Mouse (Mus musculus): ENCODE results near the gene Sapcd1. TPM values are rescaled to one million over a fixed set of nuclear protein-coding genes. Genes with fewer than 3 reads are reported as not detected.

Sapcd1 gene
- polyA plus RNA-seq (2016; fragmentation: Nextera tagmentation; extraction: Ambion mirVana) = 7.4 and 7.7 TPM in 2 replicates

DNA sequence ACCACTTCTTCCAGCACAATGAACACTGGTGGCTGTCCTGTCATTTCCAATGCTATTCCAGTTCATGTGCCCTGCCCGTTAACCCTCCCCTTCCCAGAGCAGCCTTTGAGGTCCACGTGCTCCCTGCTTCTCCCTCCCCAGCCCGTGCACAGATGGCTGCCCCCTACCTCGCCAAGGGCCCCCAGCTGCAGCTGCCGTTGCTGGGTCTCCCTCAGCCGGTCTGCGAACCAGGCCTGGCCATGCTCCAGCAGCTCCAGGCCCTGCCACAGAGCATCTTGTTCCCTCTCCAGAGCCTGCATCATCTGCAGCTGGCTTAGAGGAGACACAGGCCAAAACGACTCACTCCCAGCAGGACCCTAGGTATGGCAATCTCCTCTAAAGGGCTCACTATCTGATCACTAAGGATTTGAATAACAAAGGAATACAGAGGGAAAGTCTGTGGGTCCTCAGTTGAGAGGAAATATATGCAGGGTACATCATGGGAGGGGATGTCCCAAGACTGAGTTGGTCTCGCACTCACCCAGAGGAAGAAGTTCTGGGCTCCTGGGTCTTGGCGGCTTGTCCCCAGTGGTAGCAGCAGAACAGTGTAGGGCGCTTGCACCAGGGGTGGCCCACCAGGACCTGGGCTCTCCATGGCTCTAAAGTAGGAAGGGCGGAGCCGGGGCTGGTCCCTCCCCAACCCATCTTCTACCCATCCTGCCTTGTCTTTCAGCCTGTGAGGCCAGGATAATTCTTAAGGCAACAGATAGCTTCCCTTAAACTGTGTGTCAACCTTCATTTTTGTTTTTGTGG, at the start of gene Sapcd1:
Gene Sapcd1 (minus strand): TSS at position 740 of the 792 bp plus-strand sequence.
- Histone ChIP-seq H3K36me3 (replicated peaks) (no peaks in the 10 kb centered on the region), H3K4me3 (replicated peaks) (peak within 1 kb of the TSS; percentile 6; the same call in 1 of the 2 replicates), H3K4me2 (peak within 1 kb of the TSS; percentile 38), H3K27me3 (no peaks in the 10 kb centered on the region), H3K9me3 (no peaks in the 10 kb centered on the region), H3K4me1 (peaks cover 35% of the 10 kb centered on the region), H3K27ac (peak within 1 kb of the TSS; percentile 84), H3K9ac (peak within 1 kb of the TSS; percentile 30; the same call in 1 of the 2 replicates)
- ATAC-seq (ENCODE audit: low FRiP score) = peak; percentile 83
- WGBS = 29% methylated on average over 13 of the region's 13 CpGs

- H3K27me3 ChIP-seq = peaks cover 33% of the 10 kb centered on the region; the same call in 1 of the 2 replicates
- H3K4me3 ChIP-seq (replicated peaks) = no peak overlapping the region
- 41% methylated on average over 2 of the region's 2 CpGs for WGBS
- peak overlapping the region; percentile 39 for H3K4me2 ChIP-seq
- no peaks in the 10 kb centered on the region for H3K36me3 ChIP-seq (replicated peaks)
- peaks cover 21% of the 10 kb centered on the region for H3K4me1 ChIP-seq
- H3K9me3 ChIP-seq = no peaks in the 10 kb centered on the region
- ATAC-seq (ENCODE audit: low FRiP score) = no peak
- no peak overlapping the region for H3K27ac ChIP-seq
- peak overlapping the region; percentile 22; the same call in 1 of the 2 replicates for H3K9ac ChIP-seq
These were observed 49.5 kb upstream of the Sapcd1 start for GRCm38 (mm10) chr17:35077285-35077684.

DNA sequence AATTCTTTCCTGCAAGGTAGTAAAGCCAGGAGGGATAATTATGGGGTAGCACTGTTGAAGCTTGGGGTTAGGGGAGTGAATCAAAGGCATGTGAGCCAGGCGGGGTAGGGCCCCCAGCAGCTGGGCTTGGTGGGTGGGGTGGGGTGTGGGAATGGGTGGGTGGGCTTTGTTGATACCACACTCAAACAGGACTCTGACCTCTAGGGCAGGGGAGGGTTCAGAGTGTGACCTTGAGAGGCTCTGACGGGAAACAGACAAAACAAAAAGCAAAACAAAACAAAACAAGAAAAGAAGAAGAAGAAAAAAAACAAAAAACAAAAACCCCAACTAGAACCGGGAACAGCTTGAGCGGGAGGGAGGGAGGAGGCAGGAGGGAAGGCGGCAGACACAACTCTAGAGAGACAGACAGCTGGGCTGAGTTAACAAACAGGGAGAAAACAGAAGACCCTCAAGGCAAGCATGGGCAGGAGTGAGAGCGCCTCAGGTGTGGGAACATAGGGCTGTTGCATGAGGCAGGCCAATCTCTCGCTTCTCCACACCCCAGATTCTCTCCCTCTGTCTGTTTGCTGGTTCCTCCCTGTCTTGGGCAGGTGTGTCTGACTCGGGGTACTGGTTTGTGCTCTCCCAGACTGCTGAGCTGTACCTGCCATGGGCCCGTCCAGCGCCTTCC, 48.8 kb upstream of the Sapcd1 start, which contains the start of gene Ly6g6e:
Gene Ly6g6e (plus strand): TSS at position 396 of the 670 bp plus-strand sequence.
- H3K27me3 ChIP-seq = peaks cover 33% of the 10 kb centered on the region; the same call in 1 of the 2 replicates
- peaks cover 21% of the 10 kb centered on the region for H3K4me1 ChIP-seq
- H3K36me3 ChIP-seq (replicated peaks) = no peaks in the 10 kb centered on the region
- peak within 1 kb of the TSS; percentile 14; the same call in 1 of the 2 replicates for H3K4me3 ChIP-seq (replicated peaks)
- peak within 1 kb of the TSS; percentile 39 for H3K4me2 ChIP-seq
- H3K9me3 ChIP-seq = no peaks in the 10 kb centered on the region
- H3K9ac ChIP-seq = peak within 1 kb of the TSS; percentile 22; the same call in 1 of the 2 replicates
- 23% methylated on average over 10 of the region's 10 CpGs for WGBS
- ATAC-seq (ENCODE audit: low FRiP score) = no peak
- no peak within 1 kb of the TSS for H3K27ac ChIP-seq

DNA sequence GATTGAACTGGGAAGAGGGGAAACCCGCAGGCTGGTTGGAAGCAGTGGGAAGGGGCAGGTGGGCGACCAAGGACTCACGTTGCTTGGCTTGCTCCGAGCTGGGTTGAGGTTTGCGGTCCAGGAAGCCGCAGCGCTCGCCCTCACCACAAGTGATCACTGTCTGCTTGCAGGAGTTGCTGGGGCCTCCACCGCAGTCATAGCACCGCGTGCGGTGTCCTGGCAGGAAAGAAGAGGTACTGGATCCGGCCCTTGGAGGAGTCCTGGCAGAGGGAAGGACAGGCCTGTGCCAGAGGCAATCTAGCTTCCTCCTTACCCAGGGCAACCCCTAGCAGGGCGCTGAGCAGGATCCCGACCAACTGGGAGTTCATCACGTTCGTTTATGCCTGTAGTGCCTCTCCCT, 46.3 kb upstream of the Sapcd1 start:
- Histone ChIP-seq H3K27me3 (peaks cover 36% of the 10 kb centered on the region), H3K27ac (no peak overlapping the region), H3K4me1 (peaks cover 21% of the 10 kb centered on the region), H3K4me2 (no peak overlapping the region), H3K4me3 (replicated peaks) (no peak overlapping the region), H3K9ac (no peak overlapping the region), H3K36me3 (replicated peaks) (no peaks in the 10 kb centered on the region), H3K9me3 (no peaks in the 10 kb centered on the region)
- no peak for ATAC-seq (ENCODE audit: low FRiP score)
- WGBS = 65% methylated on average over 17 of the region's 17 CpGs

DNA sequence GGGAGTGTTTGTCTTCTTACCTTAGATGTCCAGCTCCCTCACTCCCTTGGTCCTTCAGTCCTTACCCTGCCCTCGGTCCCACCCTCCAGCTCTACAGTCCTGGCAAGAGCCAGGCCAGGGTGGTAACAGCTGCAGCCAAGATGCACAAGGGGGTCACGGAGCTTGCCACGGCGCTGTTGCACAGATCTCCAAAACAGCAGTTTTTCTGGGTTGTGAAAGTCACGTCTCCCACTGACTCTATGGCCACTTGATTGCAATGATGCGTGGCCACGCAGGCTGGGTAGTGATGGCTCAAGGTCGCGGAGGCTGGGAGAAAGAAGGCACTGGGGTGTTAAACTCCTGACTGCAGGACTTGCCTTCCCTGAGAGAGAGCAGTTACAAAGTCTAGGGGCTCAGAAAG, 43.6 kb upstream of the Sapcd1 start:
- 88% methylated on average over 9 of the region's 9 CpGs for WGBS
- no peaks in the 10 kb centered on the region for H3K9me3 ChIP-seq
- no peaks in the 10 kb centered on the region for H3K36me3 ChIP-seq (replicated peaks)
- no peak for ATAC-seq (ENCODE audit: low FRiP score)
- H3K27ac ChIP-seq = no peak overlapping the region
- no peak overlapping the region for H3K9ac ChIP-seq
- peaks cover 4% of the 10 kb centered on the region for H3K4me1 ChIP-seq
- peaks cover 29% of the 10 kb centered on the region for H3K27me3 ChIP-seq
- no peak overlapping the region for H3K4me3 ChIP-seq (replicated peaks)
- H3K4me2 ChIP-seq = no peak overlapping the region

DNA sequence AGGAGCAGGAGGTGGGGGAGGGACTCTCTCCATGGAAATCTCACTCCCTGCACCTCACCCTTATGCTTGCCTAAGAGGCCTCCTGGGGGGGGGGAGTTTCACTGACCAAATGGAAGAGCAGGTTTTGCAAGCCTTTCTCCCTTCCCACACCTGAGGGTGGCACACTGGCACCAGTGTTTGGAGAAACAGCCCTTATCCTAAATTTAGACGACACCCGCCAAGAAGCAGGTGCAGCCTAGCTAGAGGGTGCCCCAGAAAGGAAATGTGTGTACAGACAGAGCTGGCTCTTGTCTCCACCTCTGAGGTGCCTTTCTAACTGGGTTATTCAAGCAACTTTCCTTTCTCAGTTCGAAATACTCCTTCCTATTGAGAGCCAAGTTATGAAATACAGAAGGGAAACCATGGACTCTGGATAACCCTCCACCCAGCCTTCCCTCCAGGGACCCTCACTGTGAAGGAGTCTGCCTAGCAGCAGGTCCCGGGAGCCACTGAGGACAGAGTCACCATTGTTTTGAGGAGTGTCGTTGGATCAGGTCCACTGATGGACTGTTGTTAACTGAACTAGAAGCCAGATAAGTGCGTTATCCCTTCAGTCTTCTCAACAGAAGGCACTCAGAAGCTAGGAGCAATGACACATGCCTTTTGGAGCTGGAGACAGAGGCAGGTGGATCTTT, 42.9 kb upstream of the Sapcd1 start:
- H3K4me1 ChIP-seq = peaks cover 2% of the 10 kb centered on the region; the same call in 1 of the 2 replicates
- H3K4me3 ChIP-seq (replicated peaks) = no peak overlapping the region
- ATAC-seq (ENCODE audit: low FRiP score) = no peak
- 61% methylated on average over 6 of the region's 6 CpGs for WGBS
- H3K9me3 ChIP-seq = no peaks in the 10 kb centered on the region
- H3K4me2 ChIP-seq = no peak overlapping the region
- H3K27me3 ChIP-seq = peaks cover 37% of the 10 kb centered on the region
- no peaks in the 10 kb centered on the region for H3K36me3 ChIP-seq (replicated peaks)
- H3K9ac ChIP-seq = no peak overlapping the region
- no peak overlapping the region for H3K27ac ChIP-seq

GRCm38 (mm10) chr17:35068213-35068914, 40.5 kb upstream of the Sapcd1 start:
- Histone ChIP-seq H3K27me3 (peaks cover 53% of the 10 kb centered on the region), H3K27ac (no peak overlapping the region), H3K4me1 (peaks cover 21% of the 10 kb centered on the region), H3K9me3 (no peaks in the 10 kb centered on the region), H3K4me3 (replicated peaks) (no peak overlapping the region), H3K4me2 (no peak overlapping the region), H3K9ac (no peak overlapping the region), H3K36me3 (replicated peaks) (0 out of 2 replicates have a peak, but pooled peaks cover 4% of the 10 kb centered on the region)
- no peak for ATAC-seq (ENCODE audit: low FRiP score)
- 90% methylated on average over 17 of the region's 17 CpGs for WGBS

- no peak for ATAC-seq (ENCODE audit: low FRiP score)
- Histone ChIP-seq H3K4me1 (peaks cover 21% of the 10 kb centered on the region), H3K9me3 (no peaks in the 10 kb centered on the region), H3K27ac (no peak within 1 kb of the TSS), H3K36me3 (replicated peaks) (peaks cover 22% of the 10 kb centered on the region), H3K4me2 (peak within 1 kb of the TSS; percentile 55), H3K27me3 (peaks cover 58% of the 10 kb centered on the region), H3K9ac (peak within 1 kb of the TSS; percentile 48; the same call in 1 of the 2 replicates), H3K4me3 (replicated peaks) (peak within 1 kb of the TSS; percentile 30)
- 44% methylated on average over 10 of the region's 10 CpGs for WGBS
These were observed 38.3 kb upstream of the Sapcd1 start, which contains the start of gene Mpig6b for GRCm38 (mm10) chr17:35066084-35066483. Gene Mpig6b (minus strand): TSS chr17:35066184.

GRCm38 (mm10) chr17:35064951-35065947, 37.4 kb upstream of the Sapcd1 start, which contains the start of gene Ly6g6c:
Gene Ly6g6c (plus strand): TSS chr17:35065388.
- Histone ChIP-seq H3K27ac (no peak within 1 kb of the TSS), H3K27me3 (peaks cover 58% of the 10 kb centered on the region), H3K9ac (peak within 1 kb of the TSS; percentile 48; the same call in 1 of the 2 replicates)

GRCm38 (mm10) chr17:35064378-35064877, 36.6 kb upstream of the Sapcd1 start:
- peaks cover 29% of the 10 kb centered on the region for H3K36me3 ChIP-seq (replicated peaks)
- peak overlapping the region; percentile 30; the same call in 1 of the 2 replicates for H3K4me3 ChIP-seq (replicated peaks)
- ATAC-seq (ENCODE audit: low FRiP score) = no peak
- no peak overlapping the region for H3K27ac ChIP-seq
- no peak overlapping the region for H3K9ac ChIP-seq
- peaks cover 55% of the 10 kb centered on the region for H3K27me3 ChIP-seq
- no peaks in the 10 kb centered on the region for H3K9me3 ChIP-seq
- peaks cover 35% of the 10 kb centered on the region for H3K4me1 ChIP-seq
- peak overlapping the region; percentile 55 for H3K4me2 ChIP-seq
- WGBS = 30% methylated on average over 10 of the region's 10 CpGs

More at GRCm38 (mm10) chr17:35064951-35065947, 37.4 kb upstream of the Sapcd1 start, which contains the start of gene Ly6g6c:
- 2% methylated on average over 48 of the region's 48 CpGs for WGBS
- peak within 1 kb of the TSS; percentile 30 for H3K4me3 ChIP-seq (replicated peaks)
- H3K36me3 ChIP-seq (replicated peaks) = peaks cover 29% of the 10 kb centered on the region
- peak; percentile 18; the same call in 1 of the 2 replicates for ATAC-seq (ENCODE audit: low FRiP score)
- H3K4me2 ChIP-seq = peak within 1 kb of the TSS; percentile 55
- peaks cover 29% of the 10 kb centered on the region for H3K4me1 ChIP-seq
- H3K9me3 ChIP-seq = no peaks in the 10 kb centered on the region
